Mouse (Mus musculus) heart, embryonic 11.5 days (tissue): ENCODE data around the gene Gzma. TPM values are rescaled to one million over a fixed set of nuclear protein-coding genes. Genes with fewer than 3 reads are reported as not detected.

Experiments used
- ATAC-seq: fragments of 200-750 bp; cut with Nextera tagmentation; replicated peaks from 2 replicates; pipeline ENCODE4 v1.8.0; 2017; ENCODE audit warnings: moderate library complexity; ENCODE audit not compliant: insufficient number of reproducible peaks, low FRiP score, low TSS enrichment
- H3K27ac ChIP-seq: fragments of 300-500 bp; sonication (generic); 2 replicates; pipeline ENCODE4 v1.5.1; 2014; ENCODE audit warnings: mild to moderate bottlenecking, low read depth, low read length
- H3K27me3 ChIP-seq: fragments of 300-500 bp; sonication (generic); 2 replicates; pipeline ENCODE4 v1.6.1; 2014; ENCODE audit warnings: mild to moderate bottlenecking, low read length, mixed read lengths; ENCODE audit not compliant: control insufficient read depth, insufficient read depth
- H3K36me3 ChIP-seq: fragments of 300-500 bp; sonication (generic); 2 replicates; pipeline ENCODE4 v1.6.1; 2014; ENCODE audit warnings: mild to moderate bottlenecking, low read length, moderate library complexity, mixed read lengths; ENCODE audit not compliant: control insufficient read depth, insufficient read depth
- H3K4me1 ChIP-seq: fragments of 300-500 bp; sonication (generic); 2 replicates; pipeline ENCODE4 v1.6.1; 2014; ENCODE audit warnings: low read length; ENCODE audit not compliant: control insufficient read depth, insufficient read depth
- H3K4me2 ChIP-seq: fragments of 300-500 bp; sonication (generic); 2 replicates; pipeline ENCODE4 v1.6.1; 2014; ENCODE audit warnings: mild to moderate bottlenecking, moderate library complexity
- H3K4me3 ChIP-seq: fragments of 300-500 bp; sonication (generic); 2 replicates; pipeline ENCODE4 v1.5.1; 2014; ENCODE audit warnings: low read depth, low read length
- H3K9ac ChIP-seq: fragments of 300-500 bp; sonication (generic); 2 replicates; pipeline ENCODE4 v1.6.1; 2014; ENCODE audit warnings: mild to moderate bottlenecking, low read depth, low read length, moderate library complexity
- H3K9me3 ChIP-seq: fragments of 300-500 bp; sonication (generic); replicated peaks from 2 replicates; pipeline ENCODE4 v1.6.1; 2016; ENCODE audit warnings: low read length; ENCODE audit not compliant: control insufficient read depth
- WGBS: fragments of 180-500 bp; shearing (Covaris S2); extraction: QIAGEN DNeasy Blood & Tissue Kit; methylation state at CpG from one replicate; pipeline ENCODE4 v1.1.7; 2014; ENCODE audit not compliant: insufficient replicate concordance; 5-methylcytosine and 5-hydroxymethylcytosine counted together
- polyA plus RNA-seq: library from polyadenylated mRNA; unstranded; fragments of >200 nt; fragmentation: Nextera tagmentation; extraction: Ambion mirVana; gene quantifications from 2 replicates; pipeline ENCODE4 v1.2.1, GENCODE M21; 2014

Gene Gzma
- polyA plus RNA-seq, 1 experiment from 2014 or later, result not detected

DNA sequence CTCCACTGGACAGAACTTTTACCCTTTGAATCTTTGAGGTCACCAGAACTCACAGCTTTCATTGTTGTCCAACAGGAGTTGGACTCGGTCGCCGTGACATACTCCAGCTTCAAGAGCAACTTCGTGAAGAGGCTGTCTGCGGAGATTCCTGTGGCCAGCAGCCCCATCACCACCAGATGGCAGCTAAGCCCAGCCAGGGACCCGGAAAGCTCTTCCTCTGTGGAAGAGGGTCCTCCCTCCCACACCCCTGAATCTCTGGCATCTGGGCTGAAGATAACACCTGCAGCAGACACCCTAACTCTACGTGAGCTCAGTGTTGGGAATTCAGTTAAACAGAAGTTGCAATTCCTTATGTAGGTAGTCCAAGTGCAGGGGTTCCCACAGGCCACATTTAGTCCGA, 45.0 kb downstream of the Gzma start:
- Histone ChIP-seq H3K9me3 (no peaks in the 10 kb centered on the region), H3K27me3 (no peaks in the 10 kb centered on the region), H3K4me2 (no peak overlapping the region), H3K27ac (no peak overlapping the region), H3K4me1 (no peaks in the 10 kb centered on the region), H3K4me3 (no peak overlapping the region), H3K36me3 (no peaks in the 10 kb centered on the region), H3K9ac (no peak overlapping the region)
- 34% methylated on average over 8 of the region's 8 CpGs for WGBS
- no peak for ATAC-seq

DNA sequence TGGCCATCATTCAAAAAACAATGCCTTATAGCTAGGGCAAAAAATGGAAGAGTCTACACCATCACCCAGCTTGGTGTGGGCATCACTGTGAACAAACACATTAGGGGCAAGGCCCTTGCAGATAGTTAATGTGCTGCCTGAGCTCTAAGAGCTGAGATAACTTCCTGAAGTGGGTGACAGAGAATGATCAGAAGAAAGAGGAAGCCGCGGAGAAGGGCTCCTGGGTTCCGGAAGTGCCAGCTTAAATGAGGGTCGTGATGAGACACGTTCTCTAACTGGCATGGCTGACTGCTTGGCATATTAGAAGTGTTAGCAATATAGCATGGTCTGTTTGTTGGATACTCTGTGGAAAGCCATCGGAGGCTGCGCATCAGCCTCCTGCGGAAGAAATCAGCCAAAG, 46.6 kb downstream of the Gzma start:
- H3K9me3 ChIP-seq, result no peaks in the 10 kb centered on the region
- H3K9ac ChIP-seq, result no peak overlapping the region
- H3K4me2 ChIP-seq, result no peak overlapping the region
- H3K27ac ChIP-seq, result no peak overlapping the region
- no peak overlapping the region for H3K4me3 ChIP-seq
- no peak for ATAC-seq
- H3K27me3 ChIP-seq, result no peaks in the 10 kb centered on the region
- no peaks in the 10 kb centered on the region for H3K4me1 ChIP-seq
- H3K36me3 ChIP-seq, result no peaks in the 10 kb centered on the region
- 82% methylated on average over 8 of the region's 8 CpGs for WGBS

DNA sequence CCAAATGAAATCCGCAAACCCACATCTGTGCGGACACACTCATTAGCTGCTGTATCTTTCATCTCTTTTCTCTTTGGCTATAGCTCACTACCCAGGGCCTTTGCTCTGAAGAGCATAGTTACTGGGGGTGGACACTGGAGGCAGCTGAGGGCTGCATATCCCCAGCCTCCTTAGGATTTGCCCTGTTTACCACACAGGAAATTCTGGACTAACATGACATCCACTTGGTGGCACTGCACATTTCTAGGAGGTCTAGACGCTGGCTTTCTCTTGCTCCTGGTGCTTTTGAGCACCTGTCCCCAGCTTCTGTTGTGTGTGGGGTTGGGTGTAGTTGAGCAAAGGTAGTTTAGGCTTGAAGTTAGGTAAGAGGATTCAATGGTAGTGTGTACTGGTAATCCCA, 53.1 kb downstream of the Gzma start:
- H3K27ac ChIP-seq, result no peak overlapping the region
- H3K36me3 ChIP-seq, result no peaks in the 10 kb centered on the region
- no peak for ATAC-seq
- 72% methylated on average over 3 of the region's 3 CpGs for WGBS
- no peak overlapping the region for H3K4me2 ChIP-seq
- H3K27me3 ChIP-seq, result no peaks in the 10 kb centered on the region
- no peak overlapping the region for H3K9ac ChIP-seq
- H3K9me3 ChIP-seq, result no peaks in the 10 kb centered on the region
- H3K4me1 ChIP-seq, result no peaks in the 10 kb centered on the region
- H3K4me3 ChIP-seq, result no peak overlapping the region

DNA sequence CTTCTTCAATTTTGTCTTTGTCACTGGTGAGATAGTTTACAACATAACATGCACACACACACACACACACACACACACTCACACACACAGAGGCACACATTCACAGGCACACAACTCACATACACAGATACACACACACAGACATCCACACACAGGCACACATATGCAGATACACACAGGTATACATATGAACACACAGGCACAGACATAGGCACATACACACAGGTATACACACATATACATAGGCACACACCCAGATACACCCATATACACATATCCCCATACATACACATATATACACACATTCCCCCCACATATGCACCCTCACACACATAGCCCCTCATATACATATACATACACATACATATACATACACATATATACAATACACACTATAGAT, 53.8 kb downstream of the Gzma start:
- no peak overlapping the region for H3K4me2 ChIP-seq

DNA sequence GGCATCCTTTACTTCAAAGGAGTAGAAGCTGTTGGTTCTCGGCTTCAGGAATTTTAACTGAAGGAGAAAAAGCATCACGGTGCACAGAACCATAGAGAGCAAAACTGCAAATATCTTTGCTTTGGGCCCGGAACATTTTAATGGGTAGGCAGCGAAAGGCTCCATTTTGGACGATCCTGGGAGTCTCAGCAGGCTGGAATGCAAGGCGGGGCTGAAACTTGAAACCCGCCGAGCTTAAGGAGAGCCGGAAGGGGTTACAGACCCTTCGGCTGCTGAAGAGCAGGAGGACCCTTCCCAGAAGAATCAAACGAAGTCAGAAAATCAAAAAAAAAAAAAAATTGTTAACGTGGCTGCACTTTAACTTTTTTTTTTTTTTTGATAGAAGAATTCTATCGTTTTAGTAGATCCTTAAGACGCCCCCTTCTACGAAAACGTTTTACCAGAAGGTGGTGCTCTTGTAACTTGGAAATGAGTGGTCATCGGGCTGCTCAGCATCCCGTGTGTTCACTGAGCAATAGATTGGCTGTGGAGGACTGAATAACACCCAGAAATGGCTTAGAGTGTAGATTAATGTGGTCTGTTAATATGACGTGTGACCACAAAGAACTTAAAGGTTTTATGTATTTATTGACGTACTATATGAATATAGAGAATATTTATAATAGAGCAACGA, 54.4 kb downstream of the Gzma start, which contains the start of gene Gpx8:
TSS of gene Gpx8 (minus strand) at position 200 of the 673 bp plus-strand sequence.
- no peaks in the 10 kb centered on the region for H3K27me3 ChIP-seq

More for the DNA sequence above, 53.8 kb downstream of the Gzma start:
- H3K27me3 ChIP-seq, result no peaks in the 10 kb centered on the region
- no peaks in the 10 kb centered on the region for H3K9me3 ChIP-seq
- H3K4me1 ChIP-seq, result no peaks in the 10 kb centered on the region
- H3K9ac ChIP-seq, result no peak overlapping the region
- ATAC-seq, result no peak
- no peak overlapping the region for H3K27ac ChIP-seq
- no peaks in the 10 kb centered on the region for H3K36me3 ChIP-seq
- H3K4me3 ChIP-seq, result no peak overlapping the region

DNA sequence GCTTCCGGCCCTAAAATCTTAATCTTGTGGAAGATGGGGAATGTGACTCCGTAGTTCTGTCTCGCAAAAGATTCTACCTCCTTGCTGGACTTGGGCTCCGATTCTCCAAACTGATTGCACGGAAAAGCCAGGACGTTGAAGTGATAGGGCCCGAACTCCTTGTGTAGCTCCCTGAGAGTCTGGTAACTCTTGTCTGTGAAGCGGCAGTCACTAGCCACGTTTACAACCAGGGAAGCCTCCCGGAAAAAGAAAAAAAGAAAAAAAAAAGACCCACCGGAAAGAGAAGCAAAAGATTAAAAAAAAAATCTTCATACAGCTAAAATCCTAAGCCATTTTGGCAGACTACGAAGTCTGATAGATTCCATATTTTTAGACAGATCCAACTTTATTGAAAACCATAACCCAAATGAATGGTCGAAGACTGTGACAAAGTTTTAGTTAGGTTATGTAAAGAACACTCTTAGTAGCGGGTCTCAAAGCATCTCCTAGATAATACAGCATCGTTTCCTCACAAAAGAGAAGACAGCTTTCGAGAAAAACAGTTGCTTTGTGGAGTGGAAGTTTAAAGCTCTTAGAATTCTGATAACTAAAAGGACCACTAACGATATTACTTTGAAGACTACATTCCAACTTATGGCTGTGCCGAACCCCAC, 55.2 kb downstream of the Gzma start:
- H3K4me2 ChIP-seq, result peak overlapping the region; percentile 67
- 15% methylated on average over 18 of the region's 18 CpGs for WGBS
- no peaks in the 10 kb centered on the region for H3K9me3 ChIP-seq
- no peaks in the 10 kb centered on the region for H3K36me3 ChIP-seq
- ATAC-seq, result no peak
- H3K4me3 ChIP-seq, result peak overlapping the region; percentile 68
- H3K27ac ChIP-seq, result peak overlapping the region; percentile 66
- peaks cover 4% of the 10 kb centered on the region for H3K4me1 ChIP-seq
- no peaks in the 10 kb centered on the region for H3K27me3 ChIP-seq
- H3K9ac ChIP-seq, result peak overlapping the region; percentile 82

More for the DNA sequence above, 54.4 kb downstream of the Gzma start, which contains the start of gene Gpx8:
- peak within 1 kb of the TSS; percentile 66 for H3K27ac ChIP-seq
- 5% methylated on average over 21 of the region's 21 CpGs for WGBS
- H3K9ac ChIP-seq, result peak within 1 kb of the TSS; percentile 82
- H3K4me3 ChIP-seq, result peak within 1 kb of the TSS; percentile 68
- ATAC-seq, result peak; percentile 78; the same call in 1 of the 2 replicates
- H3K4me1 ChIP-seq, result no peaks in the 10 kb centered on the region
- H3K36me3 ChIP-seq, result no peaks in the 10 kb centered on the region
- peak within 1 kb of the TSS; percentile 67 for H3K4me2 ChIP-seq
- H3K9me3 ChIP-seq, result no peaks in the 10 kb centered on the region

DNA sequence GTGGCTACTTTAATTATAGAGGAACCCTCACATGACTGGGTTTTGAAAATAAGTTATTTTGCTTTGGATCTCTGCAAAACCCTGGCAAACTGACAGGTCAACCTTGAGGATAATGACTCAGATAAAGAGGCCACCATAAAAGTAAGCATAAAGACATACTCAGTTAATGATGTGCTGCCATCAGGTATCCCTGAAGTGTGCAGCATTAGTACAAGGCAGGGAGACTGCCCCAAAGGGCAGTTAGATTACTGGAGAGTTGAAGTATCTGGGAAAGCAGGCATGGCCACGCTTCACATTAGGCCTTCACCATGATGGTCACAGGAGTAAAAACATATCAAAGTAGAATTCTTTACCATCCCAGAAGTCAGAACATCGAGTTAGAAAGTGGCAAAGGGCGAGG, 55.9 kb downstream of the Gzma start:
- Histone ChIP-seq H3K9me3 (no peaks in the 10 kb centered on the region), H3K36me3 (no peaks in the 10 kb centered on the region), H3K4me3 (peak overlapping the region; percentile 68), H3K4me1 (peaks cover 4% of the 10 kb centered on the region), H3K27me3 (no peaks in the 10 kb centered on the region), H3K4me2 (peak overlapping the region; percentile 67), H3K9ac (0 out of 2 replicates have a peak overlapping the region, but pooled peaks have one; percentile 35), H3K27ac (no peak overlapping the region)
- 66% methylated on average over 3 of the region's 3 CpGs for WGBS
- ATAC-seq, result no peak
